Mouse (Mus musculus) CH12.LX (cell line): Measurements from ENCODE around the gene Myh6. TPM values are rescaled to one million over a fixed set of nuclear protein-coding genes. Genes with fewer than 3 reads are reported as not detected.

ENCODE experiments used
- DNase-seq: peaks from one replicate; pipeline ENCODE4 v3.0.0-alpha.2; 2013; ENCODE audit errors: extremely low read depth
- H3K27ac ChIP-seq: 2 replicates; pipeline ENCODE4 v1.5.1; 2012; ENCODE audit warnings: low read depth, mild to moderate bottlenecking, control low read depth, moderate library complexity; ENCODE audit not compliant: insufficient read depth
- H3K27me3 ChIP-seq: replicated peaks from 2 replicates; pipeline ENCODE3; 2012; ENCODE audit warnings: inconsistent platforms
- H3K36me3 ChIP-seq, 2 experiments: replicated peaks in 1 of 2; 2 replicates each; pipeline versions ENCODE3 to v1.6.1; 2012; ENCODE audit warnings: inconsistent platforms in 1 of 2, low read length in 1 of 2, mild to moderate bottlenecking in 1 of 2, mixed read lengths in 1 of 2, moderate library complexity in 1 of 2; ENCODE audit not compliant: control insufficient read depth in 1 of 2, insufficient read depth in 1 of 2
- H3K4me1 ChIP-seq, 2 experiments: 2 replicates each; pipeline ENCODE4 v1.6.1; 2012; ENCODE audit warnings: inconsistent platforms in 1 of 2, moderate library complexity in 1 of 2; ENCODE audit not compliant: insufficient read depth in 2 of 2, control insufficient read depth in 1 of 2
- H3K4me2 ChIP-seq: 2 replicates; pipeline ENCODE4 v1.6.1; 2012; ENCODE audit warnings: low read depth, mild to moderate bottlenecking, control low read depth; ENCODE audit not compliant: poor library complexity, insufficient read depth, severe bottlenecking
- H3K4me3 ChIP-seq, 3 experiments: fragments of 150-350 bp in 1 of 3; sonication (generic) in 1 of 3; replicated peaks in 1 of 3; 2 replicates each; pipeline versions ENCODE3 to v1.5.1; 2011 to 2012; ENCODE audit warnings: low read depth in 2 of 3, low read length in 2 of 3, mild to moderate bottlenecking in 2 of 3, moderate library complexity in 2 of 3, control low read depth in 1 of 3, improper control_type of control experiment in 1 of 3, inconsistent platforms in 1 of 3, mixed read lengths in 1 of 3; ENCODE audit not compliant: poor library complexity in 1 of 3
- H3K79me2 ChIP-seq: replicated peaks from 2 replicates; pipeline ENCODE4 v1.6.1; 2012; ENCODE audit warnings: mild to moderate bottlenecking, moderate library complexity; ENCODE audit not compliant: control insufficient read depth, poor library complexity, insufficient read depth, severe bottlenecking; ENCODE audit errors: extremely low read depth
- H3K9ac ChIP-seq: 2 replicates; pipeline ENCODE4 v1.6.1; 2012; ENCODE audit warnings: low read depth, mild to moderate bottlenecking, control low read depth, moderate library complexity; ENCODE audit not compliant: insufficient read depth
- H3K9me3 ChIP-seq: replicated peaks from 2 replicates; pipeline ENCODE3; 2012; ENCODE audit warnings: low read length, inconsistent platforms, mixed read lengths
- CHD1 ChIP-seq: IDR thresholded peaks from 2 replicates; pipeline ENCODE4 v1.6.1; 2012; ENCODE audit warnings: low read depth, low read length, improper control_type of control experiment, inconsistent platforms
- E2F4 ChIP-seq: IDR thresholded peaks from 2 replicates; pipeline ENCODE4 v1.6.1; 2011; ENCODE audit warnings: low read depth, low read length, improper control_type of control experiment; ENCODE audit not compliant: insufficient replicate concordance
- EP300 ChIP-seq: IDR thresholded peaks from 2 replicates; pipeline ENCODE4 v1.6.1; 2011; ENCODE audit warnings: low read length, improper control_type of control experiment
- JUN ChIP-seq: IDR thresholded peaks from 2 replicates; pipeline ENCODE4 v1.6.1; 2011; ENCODE audit warnings: low read depth, mild to moderate bottlenecking, low read length, improper control_type of control experiment, moderate library complexity; ENCODE audit not compliant: insufficient read depth
- JUND ChIP-seq: conservative IDR thresholded peaks from 2 replicates; pipeline ENCODE4 v1.6.1; 2011; ENCODE audit warnings: low read depth, low read length, improper control_type of control experiment
- KAT2A ChIP-seq: IDR thresholded peaks from 2 replicates; pipeline ENCODE4 v1.6.1; 2012; ENCODE audit warnings: low read length, improper control_type of control experiment, inconsistent platforms; ENCODE audit not compliant: insufficient replicate concordance
- NRF1 ChIP-seq: IDR thresholded peaks from 2 replicates; pipeline ENCODE4 v1.6.1; 2014; ENCODE audit warnings: low read depth, mild to moderate bottlenecking, inconsistent platforms, low read length, improper control_type of control experiment, moderate library complexity
- PAX5 ChIP-seq: IDR thresholded peaks from 2 replicates; pipeline ENCODE4 v1.6.1; 2012; ENCODE audit warnings: low read length, inconsistent platforms, mixed read lengths
- POLR2A ChIP-seq: IDR thresholded peaks from 2 replicates; pipeline ENCODE4 v1.6.1; 2011; ENCODE audit warnings: low read depth, mild to moderate bottlenecking, improper control_type of control experiment, low read length
- RAD21 ChIP-seq: IDR thresholded peaks from 2 replicates; pipeline ENCODE4 v1.6.1; 2011; ENCODE audit warnings: low read depth, mild to moderate bottlenecking, low read length, improper control_type of control experiment, moderate library complexity
- SIN3A ChIP-seq: IDR thresholded peaks from 2 replicates; pipeline ENCODE4 v1.6.1; 2012; ENCODE audit warnings: low read length, improper control_type of control experiment, inconsistent platforms
- SMC3 ChIP-seq: IDR thresholded peaks from 2 replicates; pipeline ENCODE4 v1.6.1; 2011; ENCODE audit warnings: low read depth, low read length, improper control_type of control experiment
- TCF12 ChIP-seq: IDR thresholded peaks from 2 replicates; pipeline ENCODE4 v1.6.1; 2014; ENCODE audit warnings: low read depth, mild to moderate bottlenecking, inconsistent platforms, low read length, improper control_type of control experiment
- UBTF ChIP-seq: IDR thresholded peaks from 2 replicates; pipeline ENCODE4 v1.6.1; 2012; ENCODE audit warnings: low read depth, mild to moderate bottlenecking, inconsistent platforms, low read length, improper control_type of control experiment, moderate library complexity
- ZC3H11A ChIP-seq: IDR thresholded peaks from 2 replicates; pipeline ENCODE4 v1.6.1; 2012; ENCODE audit warnings: low read depth, mild to moderate bottlenecking, inconsistent platforms, low read length, improper control_type of control experiment
- ZKSCAN1 ChIP-seq: IDR thresholded peaks from 2 replicates; pipeline ENCODE4 v1.6.1; 2012; ENCODE audit warnings: low read depth, inconsistent platforms, low read length, improper control_type of control experiment, borderline replicate concordance
- ZNF384 ChIP-seq: IDR thresholded peaks from 2 replicates; pipeline ENCODE4 v1.6.1; 2012; ENCODE audit warnings: low read depth, low read length, improper control_type of control experiment, inconsistent platforms
- dilution Hi-C: fragments of 300-500 bp; cut with MboI; formaldehyde crosslinking; loops from 2 replicates; pipeline ENCODE4 v1.14.3; 2020; ENCODE audit warnings: low sequenced_read_pairs; ENCODE audit not compliant: extremely low pct_unique_long_range_greater_than_20kb, extremely low pct_ligation_motif_present
- in situ Hi-C: fragments of 300-500 bp; cut with MboI; formaldehyde crosslinking; loops from 3 replicates; pipeline ENCODE4 v1.14.3; 2019; ENCODE audit warnings: low sequenced_read_pairs, low pct_ligation_motif_present, low pct_unique_long_range_greater_than_20kb, mixed read lengths
- polyA plus RNA-seq: library from polyadenylated mRNA; unstranded; fragments of >175 nt; gene quantifications from 2 replicates; pipeline ENCODE4 v1.2.1, GENCODE M21; 2012; ENCODE audit warnings: low read depth; ENCODE audit not compliant: insufficient read length
- total RNA-seq, 2 experiments: library from RNA; depleted of rRNA; stranded (reverse); fragments of 300-350 nt in 1 of 2; fragments of >200 nt in 1 of 2; gene quantifications; 2 replicates each; pipeline ENCODE4 v1.2.3; 2012 to 2014

The Myh6 gene
- total and polyA plus RNA-seq, 3 experiments = 0.04 to 1.5 (median 0.98) TPM

DNA sequence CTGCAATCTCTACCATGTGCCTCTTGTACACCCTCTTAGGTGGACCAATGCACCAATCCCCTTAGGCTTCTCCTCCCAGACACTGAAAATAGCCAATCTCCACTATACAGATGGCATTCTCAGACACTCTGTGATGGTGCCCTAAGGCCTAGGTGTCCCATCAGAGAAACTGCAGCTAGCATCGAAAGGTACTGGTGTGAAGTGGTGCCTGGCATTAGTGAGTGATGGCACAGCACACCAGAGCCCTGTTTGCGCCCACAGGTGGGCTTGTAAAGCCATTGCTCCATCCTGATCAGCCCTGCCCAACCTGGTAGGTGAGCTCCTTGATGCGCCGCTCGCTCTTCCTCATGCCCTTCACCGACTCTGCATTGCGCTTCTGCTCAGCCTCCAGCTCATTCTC lies 22.8 kb downstream of the Myh6 start:
- DNase-seq = no peak
- Histone ChIP-seq H3K4me3 (no peak overlapping the region), H3K9me3 (no peaks in the 10 kb centered on the region), H3K27me3 (peaks cover 47% of the 10 kb centered on the region), H3K9ac (no peak overlapping the region), H3K36me3 (no peaks in the 10 kb centered on the region), H3K79me2 (no peaks in the 10 kb centered on the region), H3K27ac (no peak overlapping the region), H3K4me2 (no peak overlapping the region), H3K4me1 (peaks cover 7 to 20% of the 10 kb centered on the region in 2 experiments)
- TF ChIP-seq EP300 (no peak), SMC3 (no peak), ZNF384 (no peak), PAX5 (no peak), POLR2A (no peak), CHD1 (no peak), JUND (no peak), NRF1 (no peak), SIN3A (no peak), ZKSCAN1 (no peak), E2F4 (no peak), RAD21 (no peak), ZC3H11A (no peak), KAT2A (no peak), TCF12 (no peak), JUN (no peak)
- in situ Hi-C loops (no loop called here), dilution Hi-C loops (no loop called here)

DNA sequence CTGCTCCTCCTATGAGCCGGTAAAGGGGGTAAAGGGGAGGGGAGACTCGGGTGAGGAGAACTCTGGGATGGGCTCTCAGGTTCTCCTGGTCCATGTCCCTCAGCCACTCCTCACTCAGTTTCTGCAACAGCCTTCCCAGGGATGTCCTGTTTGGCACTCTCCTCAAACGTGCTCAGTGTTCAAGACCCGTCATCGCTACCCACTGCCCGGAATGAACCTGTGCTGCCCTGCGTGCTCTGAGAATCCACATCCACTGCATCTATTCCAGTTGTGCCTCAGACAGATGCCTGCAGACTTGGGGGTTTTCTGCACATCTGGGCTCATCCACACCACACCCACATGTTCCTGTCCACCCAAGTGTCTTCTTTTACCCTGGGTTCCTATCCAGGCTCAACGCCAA lies 24.2 kb downstream of the Myh6 start:
- no peak for TF ChIP-seq KAT2A
- TF ChIP-seq UBTF = no peak
- dilution Hi-C loops (no loop called here), in situ Hi-C loops (no loop called here)
- Histone ChIP-seq H3K4me2 (no peak overlapping the region), H3K4me1 (peaks cover 7 to 20% of the 10 kb centered on the region in 2 experiments), H3K27ac (no peak overlapping the region), H3K9ac (no peak overlapping the region), H3K4me3 (no peak overlapping the region), H3K9me3 (no peaks in the 10 kb centered on the region), H3K27me3 (peaks cover 50% of the 10 kb centered on the region), H3K36me3 (no peaks in the 10 kb centered on the region), H3K79me2 (no peaks in the 10 kb centered on the region)
- no peak for DNase-seq
